Mouse (Mus musculus) testis, adult 2 months (tissue): ENCODE measurements around the gene Dennd4a.

Experiments
- CTCF ChIP-seq: fragments of 200-500 bp; IDR thresholded peaks from 2 replicates; pipeline ENCODE4 v1.5.1; 2012; ENCODE audit warnings: low read depth, mild to moderate bottlenecking, inconsistent platforms, low read length, moderate library complexity; ENCODE audit not compliant: control insufficient read depth, insufficient read depth, insufficient replicate concordance
- POLR2A ChIP-seq: fragments of 200-500 bp; IDR thresholded peaks from 2 replicates; pipeline ENCODE4 v1.6.1; 2012; ENCODE audit warnings: low read depth, mild to moderate bottlenecking, inconsistent platforms, low read length, moderate library complexity; ENCODE audit not compliant: control insufficient read depth

DNA sequence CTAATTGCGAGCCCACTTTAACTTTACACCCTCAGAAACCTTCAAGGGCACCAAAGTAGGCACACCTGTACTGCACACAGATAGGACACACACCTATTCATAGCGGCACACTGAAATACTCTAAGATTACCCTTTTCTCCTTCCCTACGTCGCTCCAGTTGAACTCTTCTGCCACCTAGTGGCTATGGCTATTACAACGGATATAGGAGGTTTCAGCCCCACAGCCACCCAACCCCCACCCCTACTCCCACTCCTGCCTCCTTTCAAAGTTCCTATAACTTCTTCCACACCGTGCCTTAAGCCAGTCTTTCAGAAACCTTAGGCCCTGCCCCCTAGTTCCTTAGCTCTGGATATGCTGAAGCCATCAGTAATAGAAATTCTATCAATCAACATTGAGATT, 125.4 kb downstream of the Dennd4a start:
- TF ChIP-seq POLR2A (no peak), CTCF (peak; percentile 54; the same call in 1 of the 2 replicates)
